Mouse (Mus musculus) liver, adult 2 months (tissue): ENCODE measurements around the gene Arrdc3.

Source experiments
- CTCF ChIP-seq: fragments of 200-500 bp; IDR thresholded peaks from 2 replicates; pipeline ENCODE4 v1.5.1; 2011; ENCODE audit warnings: low read depth, low read length, control low read depth
- POLR2A ChIP-seq: fragments of 200-500 bp; IDR thresholded peaks from 2 replicates; pipeline ENCODE4 v1.6.1; 2011; ENCODE audit warnings: low read length, control low read depth; ENCODE audit not compliant: insufficient read depth; ENCODE audit errors: extremely low read depth

- no peak for TF ChIP-seq CTCF
- peak; percentile 26; the same call in 1 of the 2 replicates for TF ChIP-seq POLR2A
These were observed 2.9 kb downstream of the Arrdc3 start for GRCm38 (mm10) chr13:80885834-80886663.
